Mouse (Mus musculus) common myeloid progenitor, adult 5-6 weeks (primary cell): ENCODE measurements at regions not wholly inside any gene's neighbourhood (a gene's known extent, or its start where the extent isn't known, plus 50 kb on each side); places are given as distances from the start of the nearest gene placed in this dataset.

Experiments
- ATAC-seq: replicated peaks from 2 replicates; pipeline ENCODE4 v1.8.0; 2016; ENCODE audit warnings: low read depth, mild to moderate bottlenecking, moderate TSS enrichment, inconsistent platforms; ENCODE audit not compliant: poor library complexity, severe bottlenecking

DNA sequence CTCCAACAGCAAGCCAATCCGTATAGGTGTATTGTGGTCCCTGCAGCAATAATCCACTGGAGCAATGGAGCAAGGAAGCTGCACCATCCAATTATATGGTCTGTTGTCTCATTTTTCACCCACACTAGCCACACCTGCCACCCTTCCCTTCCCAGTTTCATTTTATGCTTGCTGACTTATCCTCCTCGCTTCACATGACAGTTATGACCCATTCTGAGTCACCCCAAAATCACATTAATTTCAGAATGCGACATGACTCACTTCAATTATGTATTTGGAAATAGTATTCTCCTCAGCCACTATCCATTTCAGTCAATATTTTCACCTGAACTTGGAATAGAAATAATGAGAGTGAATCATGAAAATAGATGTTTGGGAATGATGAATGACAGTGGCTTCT is 2507.8 kb upstream of the Gm6569 start:
- ATAC-seq, result no peak

- ATAC-seq, result no peak
Observed at GRCm38 (mm10) chr15:71358189-71358790, 2476.1 kb upstream of the Gm6569 start.

DNA sequence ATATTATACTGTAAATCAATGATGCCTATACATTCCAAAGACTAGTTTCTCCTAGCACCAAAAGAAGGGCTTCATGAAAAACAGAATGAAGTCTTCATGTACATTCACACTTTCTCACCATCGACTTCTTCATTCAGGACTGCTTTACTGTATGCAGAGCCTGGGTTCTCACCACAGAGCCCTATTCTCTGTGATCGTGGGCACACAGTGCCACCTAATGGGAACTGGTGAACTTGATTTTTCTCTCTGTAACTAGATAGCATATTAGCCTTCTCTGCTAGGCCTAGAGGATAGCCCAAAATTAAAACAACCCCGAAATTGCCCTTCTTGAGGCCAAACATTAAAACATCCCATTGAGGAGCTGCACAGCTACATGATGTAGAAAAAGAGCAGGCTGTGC is 2458.6 kb upstream of the Gm6569 start:
- no peak for ATAC-seq
